Comparison of ENCODE assay signal across 8 mouse cellular contexts in the genomic region with DNA sequence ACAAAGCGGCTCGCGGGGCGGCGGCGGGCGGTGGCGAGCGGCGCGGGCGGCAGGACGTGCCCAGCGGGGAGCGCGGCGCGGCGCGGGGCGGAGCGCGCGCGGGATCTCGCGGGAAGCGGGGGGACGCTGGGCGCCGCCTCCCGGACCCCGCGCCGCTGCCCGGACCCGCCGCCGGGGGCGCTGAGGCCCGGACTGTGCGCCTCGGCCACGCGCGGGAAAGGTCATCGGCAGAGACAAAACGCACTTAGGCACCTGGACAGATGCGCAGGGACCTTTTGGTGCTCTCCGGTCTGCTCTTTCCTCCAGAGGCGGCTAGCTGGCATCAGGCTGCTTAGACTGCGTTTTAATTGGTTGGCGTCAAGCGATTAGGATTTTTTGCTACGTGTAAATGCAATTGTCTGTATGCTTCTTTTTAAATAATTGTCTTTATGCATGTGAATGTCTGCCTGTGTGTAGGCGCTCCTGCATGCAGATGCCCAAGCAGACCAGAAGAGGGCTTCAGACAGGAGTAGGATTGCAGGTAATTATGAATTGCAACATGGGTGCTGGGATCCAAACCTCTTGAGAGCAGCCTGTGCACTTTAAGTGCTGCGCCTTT. TPM values are rescaled to one million over a fixed set of nuclear protein-coding genes. Genes with fewer than 3 reads are reported as not detected.
DNase-seq lines count a peak whose midpoint lies in the region; ATAC-seq and TF ChIP-seq lines count a peak whose summit lies in the region.

A gene (minus strand): TSS at position 78 of the 598 bp plus-strand sequence.

- peak; percentile 73; the same call in 1 of the 2 replicates for ATAC-seq in embryonic facial prominence, embryonic 12.5 days (ENCODE audit: insufficient number of reproducible peaks, insufficient read depth, low FRiP score, low TSS enrichment)
- ATAC-seq in limb, embryonic 14.5 days (ENCODE audit: low FRiP score, low read depth) = peak; percentile 90
- peak; percentile 84 for ATAC-seq in midbrain, embryonic 16.5 days

- peak within 1 kb of the TSS; percentile 88 for H3K9ac ChIP-seq in embryonic facial prominence, embryonic 12.5 days
- H3K9ac ChIP-seq in limb, embryonic 14.5 days (ENCODE audit: low read depth, low read length, severe bottlenecking) = peak within 1 kb of the TSS; percentile 89
- H3K9ac ChIP-seq in midbrain, embryonic 16.5 days (ENCODE audit: low read depth, low read length) = peak within 1 kb of the TSS; percentile 95

- peaks cover 30% of the 10 kb centered on the region for H3K4me1 ChIP-seq in embryonic facial prominence, embryonic 12.5 days
- H3K4me1 ChIP-seq in kidney, adult 2 months (ENCODE audit: control insufficient read depth, insufficient read depth, low read length) = peaks cover 33% of the 10 kb centered on the region
- peaks cover 25% of the 10 kb centered on the region for H3K4me1 ChIP-seq in limb, embryonic 14.5 days (ENCODE audit: control insufficient read depth, insufficient read depth, low read length)
- peaks cover 38% of the 10 kb centered on the region for H3K4me1 ChIP-seq in midbrain, embryonic 16.5 days (ENCODE audit: control insufficient read depth, insufficient read depth, low read length)

- TF ChIP-seq POLR2A in kidney, adult 2 months (IDR thresholded peaks at IDR 0.05; ENCODE audit: low read depth, low read length) = no peak
- no peak for TF ChIP-seq POLR2A in limb, embryonic 14.5 days (IDR thresholded peaks at IDR 0.05; ENCODE audit: borderline replicate concordance, extremely low read depth, insufficient read depth, insufficient read length)

- peak within 1 kb of the TSS; percentile 84 for H3K27ac ChIP-seq in embryonic facial prominence, embryonic 12.5 days
- peak within 1 kb of the TSS; percentile 82 for H3K27ac ChIP-seq in kidney, adult 2 months (ENCODE audit: insufficient read depth, low read depth, low read length)
- H3K27ac ChIP-seq in limb, embryonic 14.5 days (replicated peaks; ENCODE audit: low read depth, low read length) = peak within 1 kb of the TSS; percentile 93
- peak within 1 kb of the TSS; percentile 97 for H3K27ac ChIP-seq in midbrain, embryonic 16.5 days (ENCODE audit: low read length)

- WGBS in embryonic facial prominence, embryonic 12.5 days = 4% methylated on average over 34 of the region's 57 CpGs
- WGBS in kidney, adult 2 months = 9% methylated on average over 57 of the region's 57 CpGs
- WGBS in limb, embryonic 14.5 days = 4% methylated on average over 32 of the region's 57 CpGs
- WGBS in midbrain, embryonic 16.5 days = 3% methylated on average over 34 of the region's 57 CpGs

- peak within 1 kb of the TSS; percentile 79 for H3K4me3 ChIP-seq in embryonic facial prominence, embryonic 12.5 days
- peak within 1 kb of the TSS; percentile 72 for H3K4me3 ChIP-seq in kidney, adult 2 months (ENCODE audit: insufficient read depth, low read depth, low read length)
- peak within 1 kb of the TSS; percentile 58 for H3K4me3 ChIP-seq in limb, embryonic 14.5 days (replicated peaks; ENCODE audit: low read length)
- peak within 1 kb of the TSS; percentile 91 for H3K4me3 ChIP-seq in midbrain, embryonic 16.5 days (ENCODE audit: low read depth, low read length)

- no peaks in the 10 kb centered on the region for H3K27me3 ChIP-seq in embryonic facial prominence, embryonic 12.5 days
- no peaks in the 10 kb centered on the region for H3K27me3 ChIP-seq in kidney, adult 2 months (replicated peaks; ENCODE audit: control insufficient read depth, insufficient read depth, low read length)
- H3K27me3 ChIP-seq in limb, embryonic 14.5 days (ENCODE audit: control insufficient read depth, insufficient read depth, low read length) = no peaks in the 10 kb centered on the region
- H3K27me3 ChIP-seq in midbrain, embryonic 16.5 days (ENCODE audit: control insufficient read depth, insufficient read depth, low read depth, low read length) = no peaks in the 10 kb centered on the region

- H3K9me3 ChIP-seq in embryonic facial prominence, embryonic 12.5 days = no peaks in the 10 kb centered on the region
- no peaks in the 10 kb centered on the region for H3K9me3 ChIP-seq in limb, embryonic 14.5 days (ENCODE audit: control insufficient read depth, low read length)
- H3K9me3 ChIP-seq in midbrain, embryonic 16.5 days (replicated peaks; ENCODE audit: control insufficient read depth, low read length, poor library complexity, severe bottlenecking) = no peaks in the 10 kb centered on the region

- peak; percentile 58 for TF ChIP-seq CTCF in kidney, adult 2 months (conservative IDR thresholded peaks at IDR 0.05; ENCODE audit: insufficient read depth, insufficient read length, low read depth, low read length)

- peaks cover 11% of the 10 kb centered on the region; the same call in 1 of the 2 replicates for H3K36me3 ChIP-seq in embryonic facial prominence, embryonic 12.5 days
- no peaks in the 10 kb centered on the region for H3K36me3 ChIP-seq in kidney, adult 2 months (ENCODE audit: control insufficient read depth, insufficient read depth, low read length)
- peaks cover 18% of the 10 kb centered on the region; the same call in 1 of the 2 replicates for H3K36me3 ChIP-seq in limb, embryonic 14.5 days (ENCODE audit: control insufficient read depth, insufficient read depth, low read length)
- no peaks in the 10 kb centered on the region for H3K36me3 ChIP-seq in midbrain, embryonic 16.5 days (ENCODE audit: control insufficient read depth, insufficient read depth, low read length)

- DNase-seq in 3134 (ENCODE audit: extremely low read depth, insufficient read length, low spot score) = peak; percentile 79
- DNase-seq in adrenal gland, postnatal 14 days = peak; percentile 92
- peak; percentile 90 to 91 for DNase-seq in heart, adult 18-20 months
- DNase-seq in kidney, adult 2 months = peak; percentile 92
- peak; percentile 76 for DNase-seq in limb, embryonic 14.5 days (ENCODE audit: low spot score)
- peak; percentile 80 to 85 for DNase-seq in spleen, postnatal 10 days (ENCODE audit: low spot score in 2 of 2)

- peak within 1 kb of the TSS; percentile 99 for H3K4me2 ChIP-seq in embryonic facial prominence, embryonic 12.5 days (replicated peaks)
- peak within 1 kb of the TSS; percentile 96 for H3K4me2 ChIP-seq in limb, embryonic 14.5 days (replicated peaks; ENCODE audit: low read depth, low read length, severe bottlenecking)
- H3K4me2 ChIP-seq in midbrain, embryonic 16.5 days (ENCODE audit: low read length) = peak within 1 kb of the TSS; percentile 100

RNA-seq across cellular contexts. Expression of the gene that starts here (rescaled TPM):
- total RNA-seq in adrenal gland, postnatal 14 days (2021) = 65.6 and 70.4 TPM in 2 replicates
- 12.6 and 14.8 TPM in 2 replicates for polyA plus RNA-seq in embryonic facial prominence, embryonic 12.5 days (2016; fragmentation: Nextera tagmentation; extraction: Ambion mirVana)
- total RNA-seq in heart, adult 18-20 months (2021) = 10 to 100 TPM; 76.7 to 79.6 TPM
- polyA plus RNA-seq in kidney, adult 2 months (2012; rRNA removed) = 95.3 and 105 TPM in 2 replicates
- 48.3 and 56.4 TPM in 2 replicates for polyA plus RNA-seq in limb, embryonic 14.5 days (2012; rRNA removed)
- 9.2 and 12.2 TPM in 2 replicates for polyA plus RNA-seq in limb, embryonic 14.5 days (2014; fragmentation: Nextera tagmentation; extraction: Ambion mirVana)
- 11.1 and 11.7 TPM in 2 replicates for polyA plus RNA-seq in midbrain, embryonic 16.5 days (2015; fragmentation: Nextera tagmentation; extraction: Ambion mirVana)

Comparison
In these comparisons a context has a peak if more than half of its experiments do, and no peak if none do; other contexts are left out.
1. Peak in every context shown above with its lines: DNase-seq, ATAC-seq, H3K4me3 ChIP-seq and H3K27ac ChIP-seq.